Mouse (Mus musculus): ENCODE data around the gene Atp7a.

Atp7a gene
- long read RNA-seq, experiment 1, full-length matches to known transcripts, result 3 of 14 reads
- long read RNA-seq, experiment 1, partial matches to known transcripts, result 3 of 14 reads
- long read RNA-seq, experiment 1, other reads (novel, unspliced or antisense), result 8 of 14 reads
- long read RNA-seq, experiment 2, full-length matches to known transcripts, result 3 of 15 reads
- long read RNA-seq, experiment 2, partial matches to known transcripts, result 9 of 15 reads
- long read RNA-seq, experiment 2, other reads (novel, unspliced or antisense), result 3 of 15 reads

DNA sequence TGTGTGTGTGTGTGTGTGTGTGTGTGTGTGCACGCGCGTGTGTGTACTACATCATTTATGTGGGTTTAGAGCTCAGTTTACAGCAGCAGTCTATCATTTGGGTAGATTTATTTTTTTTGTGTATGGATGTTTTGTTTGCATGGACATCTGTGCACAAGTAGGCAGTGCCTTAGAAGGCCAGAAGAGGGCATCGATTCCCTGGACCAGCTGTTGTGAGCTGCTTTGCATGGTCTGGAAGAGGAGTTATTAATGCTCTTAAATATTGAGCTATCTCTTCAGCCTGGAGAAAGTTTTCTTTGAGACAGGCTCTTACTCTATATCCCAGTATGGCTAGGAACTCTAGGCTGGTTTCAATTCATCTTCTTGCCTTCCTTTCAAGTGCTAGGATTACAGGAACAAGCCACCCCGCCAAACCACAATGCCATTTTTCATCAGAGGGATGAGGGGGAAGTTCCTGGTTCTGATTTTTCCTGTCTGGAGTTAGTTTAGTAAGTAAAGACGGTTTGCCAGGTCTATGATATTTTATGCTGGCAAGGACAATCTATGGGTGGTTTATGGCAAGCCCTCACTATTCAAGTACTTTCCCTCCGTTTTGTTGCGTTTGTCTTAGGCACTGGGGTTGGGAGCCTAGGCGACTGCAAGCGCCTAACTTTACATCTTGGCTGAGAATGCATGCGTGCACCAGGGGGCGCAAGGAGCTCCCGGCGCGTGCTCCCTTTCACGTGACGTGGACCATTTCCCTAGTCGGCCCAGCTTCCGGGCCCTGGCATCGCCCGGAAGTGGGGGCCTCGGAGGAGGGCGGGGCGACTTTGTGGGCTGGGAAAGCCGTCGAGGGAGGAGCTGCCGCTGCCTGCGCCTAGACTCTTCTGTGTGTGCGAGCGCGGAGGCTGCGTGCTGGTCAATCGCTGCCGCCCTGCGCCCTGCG, at the start of gene Atp7a:
Atp7a (plus strand) TSS at position 859 of the 925 bp plus-strand sequence.
- intact Hi-C loops (cut with DNase I), result loop anchor here (2.0 to 5.0 kb wide), 2 partner anchors 81 to 140 kb away; no protein-coding TSS in a partner anchor

GRCm38 (mm10) chrX:106001605-106002004, 25.5 kb upstream of the Atp7a start:
- intact Hi-C loops (cut with DNase I), result no loop called here

- intact Hi-C loops (cut with DNase I), result loop anchor here (10.0 kb wide), 1 partner anchor 86 kb away; the partner anchor contains the start of gene Atrx
Measured at GRCm38 (mm10) chrX:106010762-106011161, 16.3 kb upstream of the Atp7a start.

GRCm38 (mm10) chrX:106011465-106012159, 15.5 kb upstream of the Atp7a start, which contains the start of gene Magt1:
Magt1 (minus strand) TSS chrX:106011906.
- intact Hi-C loops (cut with DNase I), result loop anchor here (10.0 kb wide), 1 partner anchor 87 kb away; the partner anchor contains the start of gene Atrx

DNA sequence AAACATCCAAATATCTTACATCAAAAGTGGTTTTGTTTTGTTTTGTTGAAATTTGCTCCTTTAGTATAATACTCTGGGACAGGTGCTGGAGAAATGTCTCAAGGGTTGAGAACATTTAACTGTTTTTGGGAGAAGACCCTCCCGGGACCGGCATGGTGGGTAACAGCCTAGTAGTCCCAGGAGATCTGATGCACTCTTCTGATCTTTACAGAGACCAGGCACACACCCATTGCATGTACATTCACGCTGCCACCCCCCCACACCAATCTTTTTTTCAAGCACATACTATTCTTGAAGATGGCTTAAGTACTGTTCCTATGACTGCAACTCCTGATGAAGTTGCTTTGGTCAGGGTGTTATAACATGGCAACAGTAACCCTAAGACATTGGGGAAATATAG, 14.5 kb upstream of the Atp7a start:
- intact Hi-C loops (cut with DNase I), result loop anchor here (10.0 kb wide), 1 partner anchor 88 kb away; the partner anchor contains the start of gene Atrx

GRCm38 (mm10) chrX:106013217-106013616, 13.9 kb upstream of the Atp7a start:
- intact Hi-C loops (cut with DNase I), result loop anchor here (10.0 kb wide), 1 partner anchor 88 kb away; the partner anchor contains the start of gene Atrx

DNA sequence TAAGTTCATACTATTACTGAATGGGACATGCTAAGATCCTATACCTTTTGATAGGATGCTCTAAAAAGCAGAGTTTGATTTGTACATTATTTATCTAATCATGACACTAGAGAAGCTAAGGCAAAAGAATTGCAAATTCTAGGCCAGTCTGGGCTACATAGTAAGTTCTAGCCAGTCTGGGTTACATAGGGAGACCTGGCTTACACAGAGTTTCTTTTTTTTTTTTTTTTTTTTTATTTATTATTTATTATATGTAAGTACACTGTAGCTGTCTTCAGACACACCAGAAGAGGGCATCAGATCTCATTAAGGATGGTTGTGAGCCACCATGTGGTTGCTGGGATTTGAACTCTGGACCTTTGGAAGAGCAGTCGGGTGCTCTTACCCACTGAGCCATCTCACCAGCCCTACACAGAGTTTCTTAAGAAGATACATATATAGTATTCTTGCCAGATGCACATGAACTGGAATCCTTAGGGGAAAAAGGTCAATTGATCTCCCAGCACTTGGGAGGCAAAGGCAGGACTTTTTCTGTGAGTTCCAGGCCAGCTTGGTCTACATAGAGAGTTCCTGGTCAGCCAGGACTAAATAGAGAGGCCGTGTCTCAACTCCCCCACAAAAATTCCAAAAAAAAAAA, 12.2 kb upstream of the Atp7a start:
- intact Hi-C loops (cut with DNase I), result loop anchor here (10.0 kb wide), 1 partner anchor 90 kb away; the partner anchor contains the start of gene Atrx

DNA sequence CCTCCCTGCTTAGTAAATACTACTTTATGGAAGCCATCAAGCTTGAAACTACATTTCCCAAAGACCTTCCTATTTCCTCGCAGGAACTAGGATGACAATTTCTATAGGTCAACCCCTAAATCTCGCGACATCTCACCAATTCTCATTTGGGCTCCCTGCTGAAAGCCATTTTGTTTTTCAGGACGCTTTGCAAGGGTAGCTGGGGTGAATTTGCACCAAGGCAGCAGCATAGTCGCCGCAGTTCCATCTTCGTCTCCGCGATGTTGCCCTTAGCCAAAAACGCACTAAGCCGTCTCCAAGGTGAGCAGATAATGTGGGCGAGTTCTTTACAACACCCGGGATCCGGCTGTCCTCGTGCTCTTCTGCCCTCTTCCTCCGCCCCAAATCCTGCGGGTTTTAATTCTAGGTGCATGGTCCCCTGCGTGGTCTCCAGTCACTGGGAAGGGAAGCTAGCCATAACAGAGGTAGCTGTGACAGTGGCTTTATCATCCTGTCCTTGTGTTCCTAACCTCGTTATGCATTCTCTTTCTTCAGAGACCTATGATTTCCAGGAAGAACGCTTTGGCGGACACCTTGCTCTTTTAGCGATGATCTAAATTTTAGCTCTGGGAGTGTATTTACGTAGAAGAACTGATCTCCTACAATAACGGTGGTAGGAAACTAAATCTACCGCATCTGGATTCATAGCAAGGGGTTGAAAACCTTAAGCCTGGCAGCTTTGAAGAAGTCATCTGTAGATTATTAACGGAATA, 11.3 kb upstream of the Atp7a start, which contains the start of gene Cox7b:
Cox7b (plus strand) TSS at position 130 of the 752 bp plus-strand sequence.
- intact Hi-C loops (cut with DNase I), result loop anchor here (10.0 kb wide), 1 partner anchor 91 kb away; the partner anchor contains the start of gene Atrx

GRCm38 (mm10) chrX:106017102-106017501, 10.0 kb upstream of the Atp7a start:
- intact Hi-C loops (cut with DNase I), result loop anchor here (10.0 kb wide), 1 partner anchor 92 kb away; the partner anchor contains the start of gene Atrx

- intact Hi-C loops (cut with DNase I), result loop anchor here (10.0 kb wide), 1 partner anchor 93 kb away; the partner anchor contains the start of gene Atrx
Measured at GRCm38 (mm10) chrX:106017516-106017915, 9.6 kb upstream of the Atp7a start.

DNA sequence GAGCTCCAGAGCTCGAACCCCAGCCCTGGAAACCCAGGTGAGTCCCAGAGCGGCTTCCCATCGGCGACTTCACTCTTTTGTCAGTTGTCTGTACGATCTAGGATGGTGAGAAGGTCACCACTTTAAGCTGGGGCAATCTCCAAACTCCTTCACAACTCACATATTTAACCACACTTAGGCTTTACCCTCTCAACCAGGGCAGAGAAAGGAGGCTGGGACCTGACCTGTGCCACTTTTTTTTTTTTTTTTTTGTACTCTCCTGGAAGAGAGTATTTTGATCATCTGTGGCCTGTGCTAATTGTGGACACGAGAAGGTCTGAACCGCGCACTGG, 233 bp downstream of the Atp7a start:
- intact Hi-C loops (cut with DNase I), result loop anchor here (2.0 to 5.0 kb wide), 2 partner anchors 80 to 139 kb away; no protein-coding TSS in a partner anchor

DNA sequence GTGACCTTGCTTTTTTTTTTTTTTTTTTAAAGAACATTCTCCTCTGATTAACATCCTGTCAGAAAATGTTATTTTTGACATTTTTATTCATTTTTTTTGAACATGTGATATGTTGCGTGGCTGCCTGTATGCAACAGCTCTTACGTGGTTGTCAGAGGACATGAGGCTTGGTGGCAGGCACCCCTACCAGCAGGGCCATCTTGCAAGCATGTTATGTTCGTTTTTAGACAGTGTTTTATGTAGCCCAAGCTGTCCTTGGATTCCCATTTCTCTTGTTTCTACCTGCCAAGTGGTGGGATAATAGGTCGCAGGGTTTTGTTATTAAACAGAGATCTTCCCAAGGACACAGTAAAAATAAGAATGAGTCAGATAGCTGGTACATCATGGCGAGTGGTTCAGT, 3.1 kb downstream of the Atp7a start:
- intact Hi-C loops (cut with DNase I), result no loop called here

- intact Hi-C loops (cut with DNase I), result no loop called here
Measured at GRCm38 (mm10) chrX:106031124-106031523, 4.0 kb downstream of the Atp7a start.

GRCm38 (mm10) chrX:106035727-106036126, 8.7 kb downstream of the Atp7a start:
- intact Hi-C loops (cut with DNase I), result no loop called here

- intact Hi-C loops (cut with DNase I), result no loop called here
Measured at GRCm38 (mm10) chrX:106037185-106037752, 10.2 kb downstream of the Atp7a start.

DNA sequence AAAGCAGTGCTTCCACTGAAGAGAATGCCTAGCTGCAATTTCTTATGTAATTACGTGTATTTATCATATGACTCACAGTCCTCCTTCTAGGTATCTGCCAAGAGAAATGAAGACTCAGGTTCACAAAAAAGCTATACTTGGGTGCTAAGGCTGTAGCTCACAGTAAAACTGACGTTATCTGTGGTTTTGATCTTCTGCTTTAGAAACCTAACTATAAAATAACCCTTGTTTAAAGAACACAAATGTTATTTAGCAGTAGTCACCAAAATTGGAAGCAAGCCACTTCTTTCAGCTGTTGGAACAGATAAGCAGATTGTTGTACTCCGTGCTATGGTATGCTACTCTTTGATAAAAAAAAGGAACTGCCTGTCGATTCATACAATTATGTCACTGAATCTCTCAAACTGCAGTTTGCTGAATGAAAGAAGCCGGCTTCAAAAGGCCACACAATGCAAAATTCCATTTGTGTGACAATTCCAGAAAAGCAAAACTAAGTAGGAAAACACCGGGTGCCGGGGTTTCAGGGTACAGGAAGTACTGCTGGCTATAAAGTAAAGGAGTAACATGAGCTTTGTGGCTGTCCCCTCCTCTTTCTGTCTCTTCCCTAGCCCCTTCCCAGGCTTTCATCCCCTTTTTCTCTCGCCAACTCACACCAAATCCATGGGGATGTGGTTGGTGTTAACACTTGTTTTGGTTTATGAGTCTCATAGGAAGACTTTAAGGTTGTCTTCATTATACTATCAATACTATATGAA, 17.0 kb downstream of the Atp7a start:
- intact Hi-C loops (cut with DNase I), result no loop called here

GRCm38 (mm10) chrX:106045455-106045854, 18.4 kb downstream of the Atp7a start:
- intact Hi-C loops (cut with DNase I), result no loop called here

GRCm38 (mm10) chrX:106045928-106046327, 18.9 kb downstream of the Atp7a start:
- intact Hi-C loops (cut with DNase I), result no loop called here

All from adrenal gland (tissue).